Mouse (Mus musculus) heart, adult 8-10 months (tissue): ENCODE measurements at regions not wholly inside any gene's neighbourhood (a gene's known extent, or its start where the extent isn't known, plus 50 kb on each side); places are given as distances from the start of the nearest gene placed in this dataset.

Experiments used
- DNase-seq: peaks from one replicate; pipeline ENCODE4 v3.0.0; 2022; ENCODE audit warnings: low spot score

GRCm38 (mm10) chr2:75324146-75324749 lies 334.8 kb upstream of the Hnrnpa3 start:
- DNase-seq = no peak

DNA sequence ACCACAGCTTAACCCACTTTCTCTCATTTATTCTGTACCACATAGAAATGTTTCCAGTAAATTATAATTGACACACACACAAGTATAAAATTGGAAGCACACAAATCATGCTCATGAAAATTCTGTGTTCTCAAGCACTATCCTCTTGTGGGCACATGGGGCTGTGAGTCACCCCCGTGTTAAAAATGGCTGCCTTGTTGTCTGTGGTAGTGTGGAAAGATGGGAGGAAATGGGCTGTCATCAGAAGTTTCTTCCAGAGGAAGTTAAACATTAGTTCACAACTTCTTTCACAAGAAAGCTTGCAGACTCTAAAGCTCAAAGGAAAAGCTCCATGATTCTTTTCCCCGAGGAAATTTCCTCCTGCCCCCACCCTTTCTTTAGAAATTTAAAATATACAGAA lies 329.5 kb upstream of the Hnrnpa3 start:
- no peak for DNase-seq

- no peak for DNase-seq
Measured at GRCm38 (mm10) chr2:75341310-75341709, 317.8 kb upstream of the Hnrnpa3 start.

- DNase-seq = peak; percentile 71
Measured at GRCm38 (mm10) chr2:75341726-75342280, 317.3 kb upstream of the Hnrnpa3 start.

DNA sequence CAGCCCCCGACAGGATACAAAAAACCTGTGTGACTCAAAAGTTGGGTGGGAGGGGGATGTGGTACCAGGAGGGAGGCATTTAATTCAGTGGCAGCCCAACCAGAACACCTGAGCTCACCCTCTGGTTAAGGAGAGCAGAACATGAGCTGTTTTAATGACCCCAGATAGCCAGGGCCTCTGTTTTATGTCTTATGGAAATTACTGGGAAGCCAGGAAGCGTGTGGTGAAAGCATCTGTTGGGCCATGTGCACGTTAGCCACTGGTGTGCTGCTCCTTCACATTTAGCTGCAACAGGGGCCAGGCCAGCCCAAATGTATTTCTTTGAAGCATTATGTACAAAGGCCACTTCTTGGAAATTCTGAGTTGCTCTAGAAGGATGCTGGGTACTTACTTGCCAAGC lies 308.2 kb upstream of the Hnrnpa3 start:
- DNase-seq = no peak

GRCm38 (mm10) chr2:75351965-75352364 lies 307.1 kb upstream of the Hnrnpa3 start:
- DNase-seq = no peak

DNA sequence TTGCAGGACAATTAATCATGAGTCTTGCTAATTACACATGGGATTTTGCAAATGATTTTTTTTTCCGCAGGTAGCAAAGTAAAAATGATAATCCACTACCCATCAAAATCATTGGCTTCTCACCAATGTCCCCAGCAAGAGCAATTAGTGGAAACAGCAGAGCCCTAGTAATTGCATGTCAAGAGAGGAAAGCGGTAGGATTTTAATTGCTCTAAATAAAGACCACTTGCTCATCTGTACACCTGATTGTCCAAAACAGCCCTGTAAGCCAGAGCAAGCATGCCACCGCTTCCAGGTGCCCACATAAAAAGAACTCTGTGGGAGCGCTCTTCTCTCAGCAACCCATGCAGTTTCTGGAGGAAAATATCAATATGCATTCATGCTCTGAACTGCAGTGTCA lies 306.5 kb upstream of the Hnrnpa3 start:
- no peak for DNase-seq

DNA sequence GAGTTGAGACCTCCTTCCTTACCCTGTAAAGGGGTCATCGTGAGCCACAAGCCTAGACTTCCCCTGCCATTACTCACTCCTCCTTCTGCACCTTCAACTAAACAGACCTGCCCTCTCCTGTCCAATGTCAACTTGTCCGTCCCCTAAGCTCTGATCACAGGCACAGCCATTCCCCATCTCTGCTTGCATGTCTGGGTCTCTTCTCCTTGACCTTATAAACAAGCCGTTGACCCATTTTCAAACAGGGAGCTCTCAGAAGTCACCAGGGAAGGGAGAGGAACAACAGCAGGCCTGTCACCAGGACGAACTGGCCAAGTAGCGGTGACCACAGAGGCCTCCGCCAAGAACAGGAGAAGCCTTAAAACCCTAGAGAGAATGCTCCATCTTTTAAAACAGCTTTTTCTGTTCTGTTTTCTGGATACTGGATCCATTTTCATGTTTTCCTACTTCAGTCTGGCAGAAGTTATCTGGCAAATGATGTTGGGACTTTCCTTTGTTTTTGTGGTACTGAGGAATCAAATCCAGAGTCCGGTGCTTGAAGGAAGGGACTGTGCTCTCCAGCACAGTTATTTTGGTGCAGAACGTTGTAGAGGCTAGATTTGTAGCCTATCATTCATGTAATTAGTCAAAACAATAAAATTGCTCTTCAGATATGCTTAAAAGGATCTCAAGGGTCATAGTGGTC lies 302.2 kb upstream of the Hnrnpa3 start:
- DNase-seq = peak; percentile 73

DNA sequence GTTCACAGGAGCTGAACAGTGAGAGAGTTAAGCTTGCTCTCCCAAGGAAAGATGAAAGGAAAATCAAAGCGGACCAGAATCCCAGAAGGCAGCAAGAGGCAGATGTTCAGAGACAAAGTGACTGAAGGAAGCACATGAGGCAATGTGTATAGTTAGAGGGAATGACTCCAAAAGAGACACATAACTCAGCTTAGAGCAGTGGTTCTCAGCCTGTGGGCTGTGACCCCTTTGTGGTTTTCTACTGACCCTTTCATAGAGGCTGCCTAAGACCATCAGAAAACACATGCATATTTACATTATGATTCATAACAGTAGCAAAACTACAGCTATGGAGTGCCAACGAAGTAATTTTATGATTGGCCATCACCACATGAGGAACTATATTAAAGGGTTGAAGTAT lies 301.5 kb upstream of the Hnrnpa3 start:
- DNase-seq = no peak

DNA sequence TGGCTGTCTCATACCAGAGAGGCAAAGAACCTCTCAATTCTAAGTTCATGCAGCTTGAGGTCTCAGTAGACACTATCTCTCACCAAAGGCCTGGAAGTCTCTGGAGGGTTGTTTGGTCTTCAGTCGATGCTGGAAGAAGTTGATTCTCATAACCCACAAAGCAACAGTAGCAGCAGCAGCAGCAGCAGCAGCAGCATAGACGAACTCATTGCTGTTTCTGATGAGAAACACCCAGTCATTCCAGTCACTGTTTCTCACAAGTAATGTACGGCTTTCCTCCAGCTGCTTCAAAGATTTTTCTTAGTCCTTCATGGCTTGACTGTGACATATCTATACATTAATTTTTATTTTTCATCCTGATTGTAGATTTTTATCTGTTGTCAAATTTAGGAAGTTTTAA lies 298.1 kb upstream of the Hnrnpa3 start:
- DNase-seq = no peak

DNA sequence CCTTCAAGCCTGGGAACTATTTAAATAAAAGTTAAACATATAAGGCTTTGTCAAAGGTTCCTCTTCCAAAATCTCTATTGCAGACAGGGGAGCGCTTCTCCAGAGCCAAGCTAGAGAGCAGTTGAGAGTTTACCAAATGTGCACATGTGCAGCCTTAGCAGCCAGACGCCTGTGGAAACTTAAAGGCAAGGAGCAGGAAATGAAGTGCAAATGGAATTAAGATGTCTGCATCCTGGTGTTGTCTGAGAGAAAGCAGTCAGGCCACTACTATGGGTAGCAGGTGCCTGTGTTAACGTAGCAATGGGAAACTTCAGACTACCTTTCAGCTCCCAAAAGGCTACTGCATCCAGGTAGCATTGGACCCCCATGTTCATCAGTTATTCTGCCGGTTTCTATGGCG lies 282.4 kb upstream of the Hnrnpa3 start:
- DNase-seq = no peak

DNA sequence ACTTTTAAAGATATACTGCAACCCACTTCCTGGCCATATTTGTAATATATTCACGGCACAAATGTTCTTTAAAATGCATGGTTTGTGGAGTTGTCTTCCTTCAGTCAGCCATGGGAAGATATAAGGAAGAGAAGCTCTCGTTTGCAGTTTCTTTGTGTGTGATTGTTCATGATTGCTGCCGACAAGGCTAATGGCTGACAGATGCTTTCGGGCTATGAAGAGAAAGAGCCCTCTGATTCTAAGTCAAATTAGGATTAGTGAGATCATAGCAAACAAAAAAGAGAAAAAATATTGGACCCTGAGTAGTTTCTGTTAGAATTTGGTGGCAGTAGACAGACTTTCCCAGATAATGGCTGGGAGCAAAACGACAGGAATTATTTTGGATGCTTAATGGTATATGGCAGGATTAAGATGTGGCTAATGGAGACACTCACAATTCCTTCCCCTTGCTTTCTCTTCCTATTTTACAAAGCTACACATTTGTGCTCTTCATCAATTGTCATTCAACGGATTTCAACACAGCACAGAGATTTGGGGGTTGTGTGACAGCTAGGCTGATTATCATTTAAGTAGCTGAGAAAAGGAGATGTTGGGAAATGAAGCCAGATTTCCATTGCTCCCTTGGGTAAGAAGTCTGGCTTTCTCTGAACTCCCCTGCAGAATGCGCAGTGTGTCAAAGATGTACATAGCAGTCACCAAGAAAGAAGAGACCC lies 273.4 kb upstream of the Hnrnpa3 start:
- DNase-seq = no peak

DNA sequence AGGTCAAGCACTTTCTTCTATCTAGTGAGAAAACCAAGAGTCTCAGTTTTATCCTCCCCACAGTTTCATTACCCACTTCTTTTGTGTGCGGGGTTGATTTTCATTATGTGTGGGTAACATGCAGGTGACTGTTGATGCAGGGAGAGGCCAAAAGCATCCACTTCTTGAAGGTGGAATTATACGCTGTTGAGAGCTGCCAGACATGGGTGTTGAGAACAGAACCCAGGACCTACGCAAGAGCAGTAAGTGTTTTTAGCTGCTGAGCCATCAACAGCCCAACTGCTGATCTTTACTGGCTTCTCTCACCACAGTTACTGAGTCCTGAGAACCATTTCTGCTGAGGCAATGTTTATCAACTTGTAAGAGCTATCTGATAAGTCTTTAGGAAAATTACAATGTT lies 272.4 kb upstream of the Hnrnpa3 start:
- no peak for DNase-seq

- no peak for DNase-seq
Measured at GRCm38 (mm10) chr2:75392041-75392440, 267.0 kb upstream of the Hnrnpa3 start.

DNA sequence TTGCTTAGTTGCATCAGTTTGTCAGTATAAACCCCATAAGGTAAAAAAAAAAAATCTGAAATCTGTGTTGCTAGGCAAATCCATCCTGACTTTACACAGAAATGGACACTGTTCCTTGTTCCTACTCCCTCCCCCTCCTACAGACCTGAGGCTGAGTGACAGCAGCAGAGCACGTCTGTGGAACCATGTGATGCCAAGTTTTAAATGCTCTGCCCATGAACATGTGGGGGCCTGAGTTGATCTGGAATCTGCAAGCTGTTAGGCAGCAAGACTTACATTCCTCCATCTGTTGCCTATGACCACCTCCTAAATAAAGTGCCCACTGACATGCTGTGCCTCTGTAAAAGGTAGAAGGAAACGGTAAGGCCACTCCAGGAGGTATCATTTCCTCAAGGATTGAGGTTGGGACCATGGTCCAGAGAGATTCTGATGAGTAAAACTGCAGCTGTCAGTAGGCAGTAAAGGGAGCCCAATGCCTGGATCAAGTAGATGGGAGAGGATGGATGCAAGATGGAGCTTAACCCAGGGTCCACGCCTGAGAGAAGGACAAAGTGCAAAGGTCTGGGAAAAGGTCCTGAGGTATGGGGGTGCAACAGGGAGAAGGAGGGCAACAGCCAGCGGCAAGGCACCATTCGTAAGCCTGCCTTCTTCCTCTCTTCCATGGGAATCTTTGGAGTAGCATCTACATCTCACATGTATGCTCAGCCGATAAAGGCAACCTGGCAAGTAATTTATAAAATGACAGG lies 264.0 kb upstream of the Hnrnpa3 start:
- DNase-seq = no peak

DNA sequence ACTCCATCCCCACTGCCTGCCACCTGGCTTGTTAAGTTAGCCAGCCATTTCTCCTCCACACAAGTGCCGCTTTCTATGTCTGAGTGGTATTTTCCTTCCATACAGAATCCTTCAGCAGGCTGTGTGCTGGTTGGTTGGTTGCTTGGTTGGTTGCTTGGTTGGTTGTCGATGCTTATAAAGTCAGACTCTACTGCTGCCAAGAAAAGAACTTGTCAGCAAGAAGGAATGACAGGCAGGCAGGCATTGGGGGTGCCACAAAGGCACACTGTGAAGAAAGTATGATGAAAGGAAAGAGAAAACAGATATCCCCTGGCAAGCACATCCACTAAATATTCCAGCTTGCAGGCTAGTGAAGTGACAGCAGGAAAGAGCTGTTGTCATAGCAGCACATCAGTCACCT lies 263.0 kb upstream of the Hnrnpa3 start:
- no peak for DNase-seq

GRCm38 (mm10) chr2:75400291-75400870 lies 258.7 kb upstream of the Hnrnpa3 start:
- peak; percentile 24 for DNase-seq

DNA sequence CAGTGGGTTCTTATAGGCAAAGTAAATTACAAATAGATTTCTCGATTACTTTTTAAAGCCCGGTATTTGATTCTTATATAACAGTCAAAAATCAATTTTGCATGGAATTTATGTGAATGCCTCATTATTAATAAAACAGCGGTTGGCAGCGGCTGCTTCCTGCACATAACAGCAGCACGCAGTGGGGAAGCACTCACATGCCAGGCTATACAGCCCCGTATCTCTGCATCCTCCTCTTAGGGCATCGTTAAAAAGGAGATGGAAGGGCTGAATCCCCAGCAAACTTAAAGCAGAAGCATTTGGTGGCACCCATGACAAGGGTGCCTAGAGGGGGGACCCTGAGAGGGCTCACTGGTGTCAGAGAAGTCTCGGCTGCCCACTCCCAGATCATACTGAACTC lies 255.3 kb upstream of the Hnrnpa3 start:
- DNase-seq = no peak

DNA sequence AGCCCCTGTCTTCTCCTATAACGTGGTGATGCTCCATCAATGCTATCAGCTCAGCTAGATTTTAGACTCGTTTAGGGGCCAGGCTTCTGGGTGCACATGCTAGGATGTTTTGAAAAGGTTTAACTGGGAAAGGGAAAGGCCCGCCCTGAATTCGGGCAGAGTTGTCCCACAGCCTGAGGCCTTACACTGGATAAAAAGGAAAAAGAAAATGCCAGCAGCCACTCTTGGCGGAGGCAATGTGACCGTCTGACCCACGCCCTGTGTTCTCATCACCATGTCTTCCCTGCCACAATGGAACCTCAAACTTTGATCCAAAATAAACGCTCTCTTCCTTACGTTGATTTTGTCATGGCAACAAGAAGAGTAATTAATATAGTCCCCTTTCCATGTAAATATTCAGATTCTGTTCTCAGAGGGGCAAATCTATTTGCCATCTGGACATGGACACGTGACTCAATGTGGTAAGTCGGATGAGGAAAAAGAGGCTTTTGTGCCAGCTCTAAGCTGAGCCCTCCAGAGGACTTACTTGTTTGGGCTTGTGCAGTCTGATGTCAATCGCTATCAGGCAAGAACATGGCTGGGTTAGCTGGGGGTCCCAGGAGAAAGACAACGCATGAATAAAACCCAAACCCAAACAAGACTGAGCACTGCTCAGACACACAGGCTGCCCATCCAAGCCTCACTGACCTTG lies 253.4 kb upstream of the Hnrnpa3 start:
- DNase-seq = no peak

GRCm38 (mm10) chr2:75406721-75407455 lies 252.2 kb upstream of the Hnrnpa3 start:
- DNase-seq = peak; percentile 47
